Mouse (Mus musculus) heart, adult 2 months (tissue): ENCODE measurements around the gene Snf8.

ENCODE experiments used
- CTCF ChIP-seq: fragments of 200-600 bp; IDR thresholded peaks from 2 replicates; pipeline ENCODE4 v1.8.1; 2022; ENCODE audit warnings: antibody characterized with exemption, mild to moderate bottlenecking, moderate library complexity
- POLR2A ChIP-seq: fragments of 200-500 bp; IDR thresholded peaks from 2 replicates; pipeline ENCODE4 v1.6.1; 2011; ENCODE audit warnings: mild to moderate bottlenecking, low read depth, low read length, control low read depth; ENCODE audit not compliant: insufficient read depth

DNA sequence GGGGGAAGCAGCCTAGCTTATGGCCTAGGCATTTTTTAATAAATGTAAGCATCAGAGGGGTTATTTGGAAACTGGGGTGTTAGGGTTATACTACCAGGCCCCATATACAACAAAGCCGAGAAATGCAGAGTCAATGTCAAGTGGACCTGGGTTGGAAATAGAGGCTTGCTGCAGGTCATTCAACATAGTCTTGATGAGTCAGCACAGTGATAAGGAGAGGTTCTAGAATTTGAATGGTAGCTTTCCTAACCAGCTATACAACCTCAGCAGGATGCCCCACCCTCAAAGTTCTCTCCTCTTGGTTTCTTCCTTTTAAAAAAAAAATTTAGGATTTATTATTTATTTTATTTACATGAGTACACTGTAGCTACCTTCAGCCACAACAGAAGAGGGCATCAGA, 36.3 kb downstream of the Snf8 start:
- TF ChIP-seq CTCF (no peak), POLR2A (0 out of 2 replicates have a peak, but pooled peaks have one; percentile 41)
